Comparison of ENCODE assay signal across 11 mouse cellular contexts in the genomic region with DNA sequence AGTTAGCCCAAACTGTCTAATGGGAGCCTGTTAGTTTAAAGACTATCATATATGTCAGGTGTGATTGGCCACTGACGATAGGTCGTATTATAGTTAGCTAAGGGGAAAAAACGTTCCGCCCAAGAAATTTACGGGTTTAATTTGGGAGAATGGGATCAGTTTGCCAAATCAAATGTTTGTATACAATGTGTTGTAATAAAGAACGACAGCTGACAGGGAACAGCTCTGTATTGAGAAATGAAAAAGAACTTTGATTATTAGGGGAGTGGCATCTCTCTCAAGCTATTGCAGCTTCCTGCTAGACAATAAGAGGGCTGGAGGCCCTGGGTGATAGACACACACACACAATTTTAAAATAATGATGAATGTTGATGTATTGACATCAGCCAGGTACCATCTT. TPM values are rescaled to one million over a fixed set of nuclear protein-coding genes. Genes with fewer than 3 reads are reported as not detected.
DNase-seq lines count a peak whose midpoint lies in the region; ATAC-seq and TF ChIP-seq lines count a peak whose summit lies in the region.
"Had no signal": no experiment of that assay in that cellular context is flagged by ENCODE, and none has a peak within 500 bp of the region (broad histone marks: within the 10 kb centered on the region; RNA-seq: fewer than 3 reads in every experiment).

No protein-coding gene starts in this region.

- peak overlapping the region; percentile 63 for H3K9ac ChIP-seq in hindbrain, embryonic 15.5 days
- H3K9ac ChIP-seq in midbrain, embryonic 13.5 days (replicated peaks), result peak overlapping the region; percentile 71

- H3K27ac ChIP-seq in kidney, adult 2 months (ENCODE audit: insufficient read depth, low read depth, low read length), result peak overlapping the region; percentile 94
- H3K27ac ChIP-seq in brown adipose tissue, adult 24 weeks (replicated peaks; ENCODE audit: low read depth, low read length), result no peak overlapping the region
- peak overlapping the region; percentile 83; the same call in 1 of the 2 replicates for H3K27ac ChIP-seq in hindbrain, embryonic 15.5 days (replicated peaks)
- no peak overlapping the region for H3K27ac ChIP-seq in midbrain, embryonic 13.5 days

- H3K36me3 ChIP-seq in kidney, adult 2 months (ENCODE audit: control insufficient read depth, insufficient read depth, low read length), result no peaks in the 10 kb centered on the region
- no peaks in the 10 kb centered on the region for H3K36me3 ChIP-seq in hindbrain, embryonic 15.5 days
- no peaks in the 10 kb centered on the region for H3K36me3 ChIP-seq in midbrain, embryonic 13.5 days

- H3K4me3 ChIP-seq in kidney, adult 2 months (ENCODE audit: insufficient read depth, low read depth, low read length), result peak overlapping the region; percentile 93
- peak overlapping the region; percentile 36 for H3K4me3 ChIP-seq in brown adipose tissue, adult 24 weeks (ENCODE audit: insufficient read depth, low read depth, low read length)
- H3K4me3 ChIP-seq in hindbrain, embryonic 15.5 days, result peak overlapping the region; percentile 53
- peak overlapping the region; percentile 60 for H3K4me3 ChIP-seq in midbrain, embryonic 13.5 days (replicated peaks)

- WGBS in kidney, adult 2 months, result 44% methylated on average over 6 of the region's 6 CpGs
- WGBS in hindbrain, embryonic 15.5 days, result 78% methylated on average over 6 of the region's 6 CpGs
- 81% methylated on average over 6 of the region's 6 CpGs for WGBS in midbrain, embryonic 13.5 days

- no peak for TF ChIP-seq CTCF in kidney, adult 2 months (conservative IDR thresholded peaks at IDR 0.05; ENCODE audit: insufficient read depth, insufficient read length, low read depth, low read length)

- H3K9me3 ChIP-seq in hindbrain, embryonic 15.5 days, result no peaks in the 10 kb centered on the region
- no peaks in the 10 kb centered on the region for H3K9me3 ChIP-seq in midbrain, embryonic 13.5 days

- no peaks in the 10 kb centered on the region for H3K27me3 ChIP-seq in kidney, adult 2 months (replicated peaks; ENCODE audit: control insufficient read depth, insufficient read depth, low read length)
- H3K27me3 ChIP-seq in hindbrain, embryonic 15.5 days, result no peaks in the 10 kb centered on the region
- no peaks in the 10 kb centered on the region for H3K27me3 ChIP-seq in midbrain, embryonic 13.5 days

- H3K4me1 ChIP-seq in kidney, adult 2 months (ENCODE audit: control insufficient read depth, insufficient read depth, low read length), result peaks cover 3% of the 10 kb centered on the region; the same call in 1 of the 2 replicates
- H3K4me1 ChIP-seq in brown adipose tissue, adult 24 weeks (ENCODE audit: control insufficient read depth, insufficient read depth, insufficient read length, low read length), result peaks cover 5% of the 10 kb centered on the region; the same call in 1 of the 2 replicates
- H3K4me1 ChIP-seq in hindbrain, embryonic 15.5 days (replicated peaks), result peaks cover 21% of the 10 kb centered on the region
- peaks cover 15% of the 10 kb centered on the region for H3K4me1 ChIP-seq in midbrain, embryonic 13.5 days (replicated peaks)

- peak overlapping the region; percentile 74 for H3K4me2 ChIP-seq in hindbrain, embryonic 15.5 days
- peak overlapping the region; percentile 66 for H3K4me2 ChIP-seq in midbrain, embryonic 13.5 days (replicated peaks)

- peak; percentile 13 for DNase-seq in kidney, adult 2 months
- DNase-seq in kidney, adult 11 months, result no peak
- no peak for DNase-seq in MN1 (ENCODE audit: low spot score)
- no peak for DNase-seq in adrenal gland, postnatal 36 days
- DNase-seq in urinary bladder, postnatal 14 days (ENCODE audit: low spot score), result no peak
- DNase-seq: left cerebral cortex, postnatal 4 days had no signal

- TF ChIP-seq POLR2A in kidney, adult 2 months (IDR thresholded peaks at IDR 0.05; ENCODE audit: low read depth, low read length), result no peak

- no peak for ATAC-seq in hindbrain, embryonic 15.5 days (ENCODE audit: low FRiP score, low read depth)
- no peak for ATAC-seq in midbrain, embryonic 13.5 days

RNA-seq across cellular contexts. Expression of a gene that starts 1.0 kb away (rescaled TPM):
- 6.5 and 7.6 TPM in 2 replicates for polyA plus RNA-seq in kidney, adult 2 months (2012; rRNA removed)
- polyA plus RNA-seq in brown adipose tissue, adult 24 weeks (2012; ENCODE audit: insufficient read depth, insufficient read length, missing spikeins), result 20.7 and 24.0 TPM in 2 replicates
- polyA plus RNA-seq in hindbrain, embryonic 15.5 days (2015; fragmentation: Nextera tagmentation; extraction: Ambion mirVana), result 56.1 and 57.7 TPM in 2 replicates
- 30.4 and 33.6 TPM in 2 replicates for polyA plus RNA-seq in midbrain, embryonic 13.5 days (2015; fragmentation: Nextera tagmentation; extraction: Ambion mirVana)
- 1 to 10 TPM; 6.3 to 8.5 TPM for total RNA-seq in adrenal gland, postnatal 36 days (2021)

RNA-seq across cellular contexts. Expression of a gene that starts 31.0 kb away (rescaled TPM):
- polyA plus RNA-seq in kidney, adult 2 months (2012; rRNA removed), result 0.06 and 0.07 TPM in 2 replicates
- not detected in 2 replicates for polyA plus RNA-seq in brown adipose tissue, adult 24 weeks (2012; ENCODE audit: insufficient read depth, insufficient read length, missing spikeins)
- polyA plus RNA-seq in hindbrain, embryonic 15.5 days (2015; fragmentation: Nextera tagmentation; extraction: Ambion mirVana), result 0.19 and 0.21 TPM in 2 replicates
- polyA plus RNA-seq in midbrain, embryonic 13.5 days (2015; fragmentation: Nextera tagmentation; extraction: Ambion mirVana), result 0.46 TPM in 1 of 2 replicates, not detected in the other
- not detected for total RNA-seq in adrenal gland, postnatal 36 days (2021)
- total RNA-seq: common myeloid progenitor, adult 5-6 weeks; left cerebral cortex, postnatal 4 days had no signal

RNA-seq across cellular contexts. Expression of a gene that starts 47.1 kb away (rescaled TPM):
- polyA plus RNA-seq in kidney, adult 2 months (2012; rRNA removed), result not detected in 2 replicates
- polyA plus RNA-seq in brown adipose tissue, adult 24 weeks (2012; ENCODE audit: insufficient read depth, insufficient read length, missing spikeins), result not detected in 2 replicates
- not detected in 2 replicates for polyA plus RNA-seq in hindbrain, embryonic 15.5 days (2015; fragmentation: Nextera tagmentation; extraction: Ambion mirVana)
- polyA plus RNA-seq in midbrain, embryonic 13.5 days (2015; fragmentation: Nextera tagmentation; extraction: Ambion mirVana), result not detected in 2 replicates
- total RNA-seq in adrenal gland, postnatal 36 days (2021), result not detected
- total RNA-seq: common myeloid progenitor, adult 5-6 weeks; left cerebral cortex, postnatal 4 days had no signal
- polyA plus RNA-seq: thymus, postnatal 0 days had no signal

RNA-seq across cellular contexts. Expression of a gene that starts 51.3 kb away (rescaled TPM):
- 0.86 and 1.5 TPM in 2 replicates for polyA plus RNA-seq in kidney, adult 2 months (2012; rRNA removed)
- polyA plus RNA-seq in brown adipose tissue, adult 24 weeks (2012; ENCODE audit: insufficient read depth, insufficient read length, missing spikeins), result 0.88 TPM in 1 of 2 replicates, not detected in the other
- polyA plus RNA-seq in hindbrain, embryonic 15.5 days (2015; fragmentation: Nextera tagmentation; extraction: Ambion mirVana), result 2.4 and 3.3 TPM in 2 replicates
- 2.0 and 2.2 TPM in 2 replicates for polyA plus RNA-seq in midbrain, embryonic 13.5 days (2015; fragmentation: Nextera tagmentation; extraction: Ambion mirVana)
- under 1 TPM; 0.36 to 0.40 TPM for total RNA-seq in adrenal gland, postnatal 36 days (2021)
- total RNA-seq: common myeloid progenitor, adult 5-6 weeks had no signal

Comparison
In these comparisons a context has a peak if more than half of its experiments do, and no peak if none do; other contexts are left out.
1. H3K27ac ChIP-seq: peak in kidney, adult 2 months (single experiment) and hindbrain, embryonic 15.5 days (single experiment); none in brown adipose tissue, adult 24 weeks (single experiment) and midbrain, embryonic 13.5 days (single experiment).
2. H3K4me3 ChIP-seq: peak in every context shown above with its lines; median percentile 93 in kidney, adult 2 months; 60 in midbrain, embryonic 13.5 days; 53 in hindbrain, embryonic 15.5 days; 36 in brown adipose tissue, adult 24 weeks.